Mouse (Mus musculus) brain, embryonic 14.5 days (tissue): ENCODE data around the gene Hgd. TPM values are rescaled to one million over a fixed set of nuclear protein-coding genes. Genes with fewer than 3 reads are reported as not detected.
A peak's percentile ranks its signal among the peaks of the same experiment; 100 is the strongest.
"Not testable (repeated sequence)": the region's sequence is repeated elsewhere in the genome, so short reads cannot be mapped to it uniquely, and the experiment has no call there.

ENCODE experiments used
- DNase-seq: peaks from one replicate; pipeline ENCODE4 v3.0.0-alpha.2; 2011; ENCODE audit warnings: low read depth
- CTCF ChIP-seq: fragments of 200-500 bp; IDR thresholded peaks from 2 replicates; pipeline ENCODE4 v1.5.1; 2012; ENCODE audit warnings: inconsistent platforms, mild to moderate bottlenecking, moderate library complexity, borderline replicate concordance; ENCODE audit not compliant: insufficient read depth, insufficient read length; ENCODE audit errors: extremely low read depth
- POLR2A ChIP-seq: fragments of 200-500 bp; IDR thresholded peaks from 2 replicates; pipeline ENCODE4 v1.6.1; 2012; ENCODE audit warnings: mild to moderate bottlenecking, inconsistent platforms, borderline replicate concordance; ENCODE audit not compliant: poor library complexity, insufficient read depth, insufficient read length, severe bottlenecking; ENCODE audit errors: extremely low read depth
- polyA plus RNA-seq: library from polyadenylated mRNA; depleted of rRNA; stranded (reverse); fragments of >200 nt; gene quantifications from 2 replicates; pipeline ENCODE4 v1.2.3, GENCODE M21; 2012

Hgd gene
- polyA plus RNA-seq, 1 experiment, result 0.07 TPM

DNA sequence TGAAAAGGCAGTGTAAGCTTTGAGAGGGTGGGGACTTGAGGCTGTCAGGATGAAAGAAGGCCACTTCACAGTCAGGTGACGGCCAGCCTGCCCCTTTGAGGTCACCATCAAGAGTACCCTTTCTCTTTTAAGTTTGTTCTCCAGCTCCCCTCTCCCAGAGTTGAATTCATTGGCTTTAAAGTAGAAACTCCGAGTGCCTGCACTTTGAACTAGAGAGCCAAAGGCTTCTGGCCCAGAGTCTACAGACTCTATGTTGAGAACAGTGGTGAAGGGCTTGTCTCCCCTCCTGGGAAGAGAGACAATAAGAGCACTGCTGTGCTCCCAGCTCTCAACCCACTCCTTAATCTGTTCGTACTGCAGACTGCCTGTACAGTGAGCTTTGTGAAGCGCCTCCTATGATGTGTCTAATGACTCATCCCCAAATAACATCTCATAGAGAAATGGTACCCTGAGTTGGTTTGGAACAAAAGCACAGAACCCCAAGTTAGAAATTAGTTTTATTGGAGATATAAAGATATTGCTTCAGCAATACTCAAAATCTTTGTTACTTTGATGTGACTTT, 46.5 kb downstream of the Hgd start:
- TF ChIP-seq POLR2A (no peak), CTCF (no peak)

DNA sequence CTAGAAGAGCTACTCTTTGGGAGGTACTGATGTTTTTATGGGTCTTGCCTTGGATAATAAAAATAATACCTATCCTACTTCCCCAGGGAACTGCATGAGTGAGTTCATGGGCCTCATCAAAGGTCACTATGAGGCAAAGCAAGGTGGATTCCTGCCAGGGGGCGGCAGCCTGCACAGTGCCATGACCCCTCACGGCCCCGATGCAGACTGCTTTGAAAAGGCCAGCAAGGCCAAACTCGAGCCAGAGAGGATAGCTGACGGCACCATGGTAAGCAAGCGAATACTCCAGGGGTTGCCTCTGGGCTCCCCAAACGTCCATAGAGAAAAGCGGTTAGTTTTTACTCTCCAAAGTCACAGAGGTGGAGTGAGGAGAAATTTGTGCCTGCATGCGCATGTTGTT, 48.4 kb downstream of the Hgd start:
- TF ChIP-seq POLR2A (no peak), CTCF (no peak)

More for the DNA sequence above, 46.5 kb downstream of the Hgd start:
- peak; percentile 52 for DNase-seq

GRCm38 (mm10) chr16:37629011-37629410, 49.1 kb downstream of the Hgd start:
- DNase-seq, result peak; percentile 68
- no peak for TF ChIP-seq CTCF
- TF ChIP-seq POLR2A, result no peak

More for the DNA sequence above, 48.4 kb downstream of the Hgd start:
- no peak for DNase-seq

DNA sequence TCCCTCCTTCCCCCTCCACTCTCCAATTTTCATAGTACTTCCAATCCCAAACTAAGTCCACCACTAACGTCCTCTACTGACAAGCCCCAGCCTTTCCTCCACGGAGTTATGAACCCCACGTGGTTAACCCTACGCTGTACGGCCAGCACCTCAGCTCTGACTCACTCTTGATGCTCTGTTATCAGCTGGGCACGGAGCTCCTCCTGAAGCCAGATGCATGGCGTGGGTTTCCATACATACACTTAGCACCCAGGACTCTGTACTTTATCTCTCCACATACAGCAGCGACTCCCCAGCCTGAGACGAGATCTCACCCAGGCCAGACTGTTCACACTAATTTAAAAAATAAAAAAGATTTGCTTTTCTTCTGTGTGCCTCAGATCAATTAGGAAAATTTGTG, 54.6 kb downstream of the Hgd start:
- no peak for DNase-seq
- no peak for TF ChIP-seq CTCF
- no peak for TF ChIP-seq POLR2A

DNA sequence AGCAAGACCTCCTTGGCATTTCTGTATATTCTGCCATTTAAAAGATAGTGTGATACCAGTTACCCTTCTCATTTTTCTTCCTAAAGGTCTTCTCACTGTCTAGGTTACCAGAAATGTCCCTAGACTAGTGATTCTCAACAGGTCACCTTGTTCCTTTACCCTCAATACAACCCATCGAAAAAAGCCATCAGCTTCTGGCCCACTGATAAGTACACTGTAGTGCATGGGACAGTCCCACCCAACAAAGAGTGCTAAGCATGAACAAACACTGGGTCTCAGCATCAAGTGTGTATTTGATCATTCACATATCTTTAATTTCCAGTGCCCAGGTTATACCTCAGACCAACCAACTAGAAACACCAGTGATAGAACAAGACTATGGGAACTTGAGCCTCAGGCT, 55.1 kb downstream of the Hgd start:
- no peak for TF ChIP-seq CTCF
- TF ChIP-seq POLR2A, result no peak
- no peak for DNase-seq

- TF ChIP-seq POLR2A (no peak), CTCF (no peak)
- DNase-seq, result no peak
Observed at GRCm38 (mm10) chr16:37636107-37636506, 56.2 kb downstream of the Hgd start.

DNA sequence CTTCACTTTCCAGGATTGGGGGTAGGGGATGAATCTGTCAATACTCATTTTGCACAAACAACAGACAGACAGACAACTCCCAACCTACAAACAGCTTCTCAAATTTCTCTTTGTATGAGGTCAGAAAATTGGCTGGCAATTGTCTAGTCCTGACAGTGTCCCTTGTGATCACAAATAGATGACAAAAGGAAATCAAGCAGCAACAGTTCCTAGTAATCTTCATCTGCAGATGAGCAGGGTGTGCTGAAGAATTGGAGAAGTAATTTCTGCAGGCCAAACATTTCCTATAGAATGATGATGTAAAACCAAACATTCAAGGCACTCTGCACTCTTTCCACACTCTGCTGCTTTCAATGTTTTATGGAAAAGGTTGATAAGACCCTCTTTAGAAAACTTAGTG, 57.8 kb downstream of the Hgd start:
- no peak for DNase-seq
- TF ChIP-seq POLR2A, result no peak
- no peak for TF ChIP-seq CTCF

- not testable (repeated sequence) for DNase-seq
Observed at GRCm38 (mm10) chr16:37640522-37640921, 60.6 kb downstream of the Hgd start.

GRCm38 (mm10) chr16:37644486-37644885, 64.5 kb downstream of the Hgd start:
- DNase-seq, result no peak
- TF ChIP-seq POLR2A, result no peak

- no peak for DNase-seq
- TF ChIP-seq POLR2A (no peak), CTCF (no peak)
Observed at GRCm38 (mm10) chr16:37645211-37645610, 65.3 kb downstream of the Hgd start.

GRCm38 (mm10) chr16:37645799-37646198, 65.8 kb downstream of the Hgd start:
- TF ChIP-seq POLR2A (no peak), CTCF (no peak)
- no peak for DNase-seq

GRCm38 (mm10) chr16:37647067-37647466, 67.1 kb downstream of the Hgd start:
- DNase-seq, result no peak
- no peak for TF ChIP-seq POLR2A

DNA sequence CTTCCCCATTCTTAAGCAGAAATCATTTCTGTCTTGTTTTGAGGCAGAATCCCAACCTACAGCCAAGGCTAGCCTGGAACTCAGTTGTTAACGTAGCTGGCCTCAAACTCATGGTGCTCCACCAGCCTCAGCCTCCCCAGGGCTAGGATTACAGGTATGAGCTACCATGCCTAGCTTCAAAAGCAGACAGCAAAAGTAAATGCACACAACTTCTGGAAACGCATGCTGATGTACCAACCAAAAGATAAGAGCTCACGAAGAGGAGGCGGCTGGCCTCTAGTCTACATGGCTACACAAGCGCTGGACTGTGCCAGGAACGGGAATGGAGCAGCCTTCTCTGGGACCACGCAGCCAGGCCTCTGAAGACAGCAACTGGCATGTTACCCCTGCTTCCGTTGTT, 68.0 kb downstream of the Hgd start:
- TF ChIP-seq CTCF (no peak), POLR2A (no peak)
- DNase-seq, result no peak
